Mouse (Mus musculus): ENCODE results near the gene Gm3435. TPM values are rescaled to one million over a fixed set of nuclear protein-coding genes. Genes with fewer than 3 reads are reported as not detected.

Gene Gm3435
- polyA plus RNA-seq (2014; fragmentation: Illumina TruSeq; extraction: RNeasy Lipid Tissue Mini Kit (QIAGEN cat#74804); ENCODE audit: low read depth, low replicate concordance) = 3.0 TPM

DNA sequence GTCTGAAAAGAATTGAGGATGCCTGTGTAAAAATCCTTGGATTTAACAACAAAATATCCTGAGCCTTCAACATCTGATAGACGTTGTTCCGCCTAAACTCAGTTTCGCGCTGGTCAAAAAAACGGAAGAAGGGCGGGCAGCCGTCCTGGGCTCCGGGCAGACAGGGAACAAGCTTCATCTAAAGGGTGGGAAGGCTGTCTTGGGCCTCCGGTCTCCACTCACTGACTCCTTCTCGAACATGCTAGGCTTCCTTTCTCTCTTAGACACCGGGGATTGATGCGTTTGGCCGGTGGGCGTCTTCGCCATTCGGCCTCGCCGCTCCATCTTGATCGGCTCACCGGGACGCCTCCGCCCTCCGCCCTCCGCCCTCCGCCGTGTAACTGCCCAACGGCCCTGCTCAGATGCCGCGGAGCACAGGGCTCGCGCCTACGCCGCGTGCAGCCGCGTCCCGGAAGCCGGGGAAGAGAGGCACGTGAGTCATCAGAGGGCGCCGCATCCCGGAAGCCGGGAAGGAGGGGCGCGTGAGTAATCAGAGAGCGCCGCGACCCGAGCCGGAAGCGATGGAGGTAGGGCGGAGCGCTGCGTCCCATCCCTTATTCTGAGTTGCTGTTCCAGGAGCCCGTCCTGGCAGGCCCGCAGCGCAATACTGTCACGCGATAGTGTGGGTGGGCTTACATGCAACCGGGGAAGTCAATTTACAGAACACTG, at the start of gene Gm3435:
Gene Gm3435, plus strand, starts transcription at position 471 of the 708 bp plus-strand sequence.

GRCm38 (mm10) chr17:14960951-14961556, 48.9 kb upstream of the Gm3435 start, which contains the start of gene Phf10:
Phf10 (minus strand) TSS chr17:14961273.

GRCm38 (mm10) chr17:14978362-14979038, 31.5 kb upstream of the Gm3435 start, which contains the start of the genes 9030025P20Rik and Gm3417:
9030025P20Rik (plus strand) TSS chr17:14978468.
Gm3417 (minus strand) TSS chr17:14978790.

DNA sequence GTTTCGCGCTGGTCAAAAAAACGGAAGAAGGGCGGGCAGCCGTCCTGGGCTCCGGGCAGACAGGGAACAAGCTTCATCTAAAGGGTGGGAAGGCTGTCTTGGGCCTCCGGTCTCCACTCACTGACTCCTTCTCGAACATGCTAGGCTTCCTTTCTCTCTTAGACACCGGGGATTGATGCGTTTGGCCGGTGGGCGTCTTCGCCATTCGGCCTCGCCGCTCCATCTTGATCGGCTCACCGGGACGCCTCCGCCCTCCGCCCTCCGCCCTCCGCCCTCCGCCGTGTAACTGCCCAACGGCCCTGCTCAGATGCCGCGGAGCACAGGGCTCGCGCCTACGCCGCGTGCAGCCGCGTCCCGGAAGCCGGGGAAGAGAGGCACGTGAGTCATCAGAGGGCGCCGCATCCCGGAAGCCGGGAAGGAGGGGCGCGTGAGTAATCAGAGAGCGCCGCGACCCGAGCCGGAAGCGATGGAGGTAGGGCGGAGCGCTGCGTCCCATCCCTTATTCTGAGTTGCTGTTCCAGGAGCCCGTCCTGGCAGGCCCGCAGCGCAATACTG, 31.3 kb downstream of the Gm3435 start, which contains the start of the genes Ermard, Tcte3 and Gm3448:
Gene Ermard, plus strand, starts transcription at position 34 of the 555 bp plus-strand sequence.
Gene Tcte3, minus strand, starts transcription at position 314 of the 555 bp plus-strand sequence.
Gene Gm3448, minus strand, starts transcription at position 363 of the 555 bp plus-strand sequence.

Other genes with a start within 250 kb of the Gm3435 start
- 1.3 TPM for gene Wdr27, start 67.0 kb upstream of the Gm3435 start, polyA plus RNA-seq (2014; fragmentation: Illumina TruSeq; extraction: RNeasy Lipid Tissue Mini Kit (QIAGEN cat#74804); ENCODE audit: low read depth, low replicate concordance)
- 130 TPM for gene 1600012H06Rik, start 67.0 kb upstream of the Gm3435 start, polyA plus RNA-seq (2014; fragmentation: Illumina TruSeq; extraction: RNeasy Lipid Tissue Mini Kit (QIAGEN cat#74804); ENCODE audit: low read depth, low replicate concordance)
- 108 TPM for gene Phf10, start 48.9 kb upstream of the Gm3435 start, polyA plus RNA-seq (2014; fragmentation: Illumina TruSeq; extraction: RNeasy Lipid Tissue Mini Kit (QIAGEN cat#74804); ENCODE audit: low read depth, low replicate concordance)
- 4.2 TPM for gene 9030025P20Rik, start 31.7 kb upstream of the Gm3435 start, polyA plus RNA-seq (2014; fragmentation: Illumina TruSeq; extraction: RNeasy Lipid Tissue Mini Kit (QIAGEN cat#74804); ENCODE audit: low read depth, low replicate concordance)
- gene Gm3417, start 31.4 kb upstream of the Gm3435 start, polyA plus RNA-seq (2014; fragmentation: Illumina TruSeq; extraction: RNeasy Lipid Tissue Mini Kit (QIAGEN cat#74804); ENCODE audit: low read depth, low replicate concordance) = 1.6 TPM
- gene Ermard, start 31.0 kb downstream of the Gm3435 start, polyA plus RNA-seq (2014; fragmentation: Illumina TruSeq; extraction: RNeasy Lipid Tissue Mini Kit (QIAGEN cat#74804); ENCODE audit: low read depth, low replicate concordance) = 42.3 TPM
- not detected for gene Tcte3, start 31.3 kb downstream of the Gm3435 start, polyA plus RNA-seq (2014; fragmentation: Illumina TruSeq; extraction: RNeasy Lipid Tissue Mini Kit (QIAGEN cat#74804); ENCODE audit: low read depth, low replicate concordance)
- 0.99 TPM for gene Gm3448, start 31.4 kb downstream of the Gm3435 start, polyA plus RNA-seq (2014; fragmentation: Illumina TruSeq; extraction: RNeasy Lipid Tissue Mini Kit (QIAGEN cat#74804); ENCODE audit: low read depth, low replicate concordance)